Mouse (Mus musculus): ENCODE results near the gene Olfr247. TPM values are rescaled to one million over a fixed set of nuclear protein-coding genes. Genes with fewer than 3 reads are reported as not detected.
"Not testable (repeated sequence)": the region's sequence is repeated elsewhere in the genome, so short reads cannot be mapped to it uniquely, and the experiment has no call there.

Olfr247 gene
- polyA plus RNA-seq (2012; fragmentation: generic; extraction: Trizol) = not detected
- long read RNA-seq, experiment 1 = 0 reads
- long read RNA-seq, experiment 2 = 0 reads

GRCm38 (mm10) chr10:129976040-129976439, at the start of gene Olfr247:
Olfr247 (minus strand) TSS chr10:129976140.
- H3K79me3 ChIP-seq (ENCODE audit: low read depth); H3K79me2 ChIP-seq (ENCODE audit: control insufficient read depth, insufficient read depth); H3K27me3 ChIP-seq (ENCODE audit: control insufficient read depth, insufficient read depth, insufficient read length); H3K36me3 ChIP-seq (ENCODE audit: control insufficient read depth, insufficient read depth); H3ac ChIP-seq (ENCODE audit: control insufficient read depth, insufficient read length, low read depth); H3K4me3 ChIP-seq (ENCODE audit: insufficient read depth, poor library complexity, severe bottlenecking): not testable (repeated sequence)

- H3K27me3 ChIP-seq (ENCODE audit: control insufficient read depth, insufficient read depth, insufficient read length) = no peaks in the 10 kb centered on the region
- no peak within 1 kb of the TSS for H3ac ChIP-seq (ENCODE audit: control insufficient read depth, insufficient read length, low read depth)
- no peaks in the 10 kb centered on the region for H3K36me3 ChIP-seq (ENCODE audit: control insufficient read depth, insufficient read depth)
- H3K4me3 ChIP-seq (ENCODE audit: insufficient read depth, poor library complexity, severe bottlenecking) = no peak within 1 kb of the TSS
- TF ChIP-seq MAX (IDR thresholded peaks at IDR 0.05) = no peak
- no peak for TF ChIP-seq MYOG (IDR thresholded peaks at IDR 0.05; ENCODE audit: control insufficient read depth, extremely low read depth, insufficient read length)
- TF ChIP-seq FOSL1 (IDR thresholded peaks at IDR 0.05; ENCODE audit: insufficient read depth, low read length, poor library complexity, severe bottlenecking) = no peak
- no peak for TF ChIP-seq CEBPB (IDR thresholded peaks at IDR 0.05; ENCODE audit: low read depth)
- TF ChIP-seq MYOD1 (IDR thresholded peaks at IDR 0.05; ENCODE audit: control insufficient read depth, insufficient read length, low read depth) = no peak
- TF ChIP-seq CTCF (IDR thresholded peaks at IDR 0.05; ENCODE audit: control insufficient read depth, insufficient read depth, insufficient read length) = no peak
- TF ChIP-seq USF1 (IDR thresholded peaks at IDR 0.05; ENCODE audit: low read depth) = no peak
- H3K79me3 ChIP-seq (ENCODE audit: low read depth) = no peaks in the 10 kb centered on the region
- H3K79me2 ChIP-seq (ENCODE audit: control insufficient read depth, insufficient read depth) = no peaks in the 10 kb centered on the region
These were observed 36.4 kb upstream of the Olfr247 start, which contains the start of gene Olfr820 for GRCm38 (mm10) chr10:130012321-130012720. Olfr820 (plus strand) TSS chr10:130012621.

GRCm38 (mm10) chr10:130005366-130005765, 29.4 kb upstream of the Olfr247 start:
- H3K4me3 ChIP-seq (ENCODE audit: insufficient read depth, poor library complexity, severe bottlenecking); H3K36me3 ChIP-seq (ENCODE audit: control insufficient read depth, insufficient read depth); H3K79me3 ChIP-seq (ENCODE audit: low read depth); H3K27me3 ChIP-seq (ENCODE audit: control insufficient read depth, insufficient read depth, insufficient read length); H3K79me2 ChIP-seq (ENCODE audit: control insufficient read depth, insufficient read depth); H3ac ChIP-seq (ENCODE audit: control insufficient read depth, insufficient read length, low read depth): not testable (repeated sequence)

- H3K79me3 ChIP-seq (ENCODE audit: low read depth); H3K36me3 ChIP-seq (ENCODE audit: control insufficient read depth, insufficient read depth); H3ac ChIP-seq (ENCODE audit: control insufficient read depth, insufficient read length, low read depth); H3K4me3 ChIP-seq (ENCODE audit: insufficient read depth, poor library complexity, severe bottlenecking); H3K27me3 ChIP-seq (ENCODE audit: control insufficient read depth, insufficient read depth, insufficient read length); H3K79me2 ChIP-seq (ENCODE audit: control insufficient read depth, insufficient read depth): not testable (repeated sequence)
These were observed 28.2 kb upstream of the Olfr247 start for GRCm38 (mm10) chr10:130004104-130004503.

GRCm38 (mm10) chr10:129984962-129985361, 9.0 kb upstream of the Olfr247 start, which contains the start of gene Gm10310:
Gm10310 (minus strand) TSS chr10:129985062.
- not testable (repeated sequence) for H3K79me3 ChIP-seq (ENCODE audit: low read depth); H3K4me3 ChIP-seq (ENCODE audit: insufficient read depth, poor library complexity, severe bottlenecking); H3K36me3 ChIP-seq (ENCODE audit: control insufficient read depth, insufficient read depth); H3ac ChIP-seq (ENCODE audit: control insufficient read depth, insufficient read length, low read depth); H3K27me3 ChIP-seq (ENCODE audit: control insufficient read depth, insufficient read depth, insufficient read length); H3K79me2 ChIP-seq (ENCODE audit: control insufficient read depth, insufficient read depth)

- not testable (repeated sequence) for H3K36me3 ChIP-seq (ENCODE audit: control insufficient read depth, insufficient read depth); H3K27me3 ChIP-seq (ENCODE audit: control insufficient read depth, insufficient read depth, insufficient read length); H3K79me3 ChIP-seq (ENCODE audit: low read depth); H3K4me3 ChIP-seq (ENCODE audit: insufficient read depth, poor library complexity, severe bottlenecking); H3K79me2 ChIP-seq (ENCODE audit: control insufficient read depth, insufficient read depth); H3ac ChIP-seq (ENCODE audit: control insufficient read depth, insufficient read length, low read depth)
These were observed 5.9 kb upstream of the Olfr247 start for GRCm38 (mm10) chr10:129981867-129982266.

GRCm38 (mm10) chr10:129972994-129973393, 2.9 kb downstream of the Olfr247 start:
- not testable (repeated sequence) for H3K27me3 ChIP-seq (ENCODE audit: control insufficient read depth, insufficient read depth, insufficient read length); H3K4me3 ChIP-seq (ENCODE audit: insufficient read depth, poor library complexity, severe bottlenecking); H3K79me2 ChIP-seq (ENCODE audit: control insufficient read depth, insufficient read depth); H3ac ChIP-seq (ENCODE audit: control insufficient read depth, insufficient read length, low read depth); H3K36me3 ChIP-seq (ENCODE audit: control insufficient read depth, insufficient read depth); H3K79me3 ChIP-seq (ENCODE audit: low read depth)

GRCm38 (mm10) chr10:129967166-129967565, 8.8 kb downstream of the Olfr247 start, which contains the start of gene Olfr819:
Olfr819 (minus strand) TSS chr10:129967266.
- not testable (repeated sequence) for H3ac ChIP-seq (ENCODE audit: control insufficient read depth, insufficient read length, low read depth); H3K4me3 ChIP-seq (ENCODE audit: insufficient read depth, poor library complexity, severe bottlenecking); H3K79me3 ChIP-seq (ENCODE audit: low read depth); H3K79me2 ChIP-seq (ENCODE audit: control insufficient read depth, insufficient read depth); H3K27me3 ChIP-seq (ENCODE audit: control insufficient read depth, insufficient read depth, insufficient read length); H3K36me3 ChIP-seq (ENCODE audit: control insufficient read depth, insufficient read depth)

- H3K36me3 ChIP-seq (ENCODE audit: control insufficient read depth, insufficient read depth); H3ac ChIP-seq (ENCODE audit: control insufficient read depth, insufficient read length, low read depth); H3K79me2 ChIP-seq (ENCODE audit: control insufficient read depth, insufficient read depth); H3K27me3 ChIP-seq (ENCODE audit: control insufficient read depth, insufficient read depth, insufficient read length); H3K4me3 ChIP-seq (ENCODE audit: insufficient read depth, poor library complexity, severe bottlenecking); H3K79me3 ChIP-seq (ENCODE audit: low read depth): not testable (repeated sequence)
These were observed 9.7 kb downstream of the Olfr247 start for GRCm38 (mm10) chr10:129966232-129966631.
